Mouse (Mus musculus): ENCODE results near the gene Ntsr1. TPM values are rescaled to one million over a fixed set of nuclear protein-coding genes. Genes with fewer than 3 reads are reported as not detected.

Ntsr1 gene
- polyA plus RNA-seq, 1 experiment from 2014 or later = 0.04 TPM

- ATAC-seq (ENCODE audit: low FRiP score) = peak; percentile 94
- WGBS = under 1% methylated on average over 67 of the region's 67 CpGs
Observed at GRCm38 (mm10) chr2:180589123-180589831, 89.5 kb downstream of the Ntsr1 start, which contains the start of gene Ogfr. Gene Ogfr (plus strand): TSS chr2:180589245.

More at GRCm38 (mm10) chr2:180589123-180589831, 89.5 kb downstream of the Ntsr1 start, which contains the start of gene Ogfr:
- Histone ChIP-seq H3K4me3 (ENCODE audit: low read depth, low read length) (peak within 1 kb of the TSS; percentile 59), H3K4me1 (ENCODE audit: control insufficient read depth, insufficient read depth, low read length) (peaks cover 9% of the 10 kb centered on the region), H3K36me3 (ENCODE audit: control insufficient read depth, insufficient read depth, low read length) (peaks cover 23% of the 10 kb centered on the region), H3K4me2 (peak within 1 kb of the TSS; percentile 72), H3K9me3 (ENCODE audit: control insufficient read depth, low read length) (no peaks in the 10 kb centered on the region), H3K9ac (ENCODE audit: low read length) (peak within 1 kb of the TSS; percentile 71), H3K27me3 (ENCODE audit: control insufficient read depth, insufficient read depth, low read length) (no peaks in the 10 kb centered on the region), H3K27ac (ENCODE audit: low read depth, low read length) (peak within 1 kb of the TSS; percentile 71)
- DNase-seq (ENCODE audit: low spot score, missing footprints) = peak; percentile 99

Other genes starting within 250 kb of the Ntsr1 start
- 443 and 494 TPM in 2 replicates for gene Rps21, start 242.6 kb upstream of the Ntsr1 start, polyA plus RNA-seq (2014; fragmentation: Nextera tagmentation; extraction: Ambion mirVana)
- gene Cables2, start 226.5 kb upstream of the Ntsr1 start, polyA plus RNA-seq (2014; fragmentation: Nextera tagmentation; extraction: Ambion mirVana) = 13.3 and 14.4 TPM in 2 replicates
- not detected in 2 replicates for gene Rbbp8nl, start 210.1 kb upstream of the Ntsr1 start, polyA plus RNA-seq (2014; fragmentation: Nextera tagmentation; extraction: Ambion mirVana)
- not detected in 2 replicates for gene Gata5, start 165.3 kb upstream of the Ntsr1 start, polyA plus RNA-seq (2014; fragmentation: Nextera tagmentation; extraction: Ambion mirVana)
- 4.9 and 5.5 TPM in 2 replicates for gene Slco4a1, start 43.7 kb upstream of the Ntsr1 start, polyA plus RNA-seq (2014; fragmentation: Nextera tagmentation; extraction: Ambion mirVana)
- gene Mrgbp, start 81.3 kb downstream of the Ntsr1 start, polyA plus RNA-seq (2014; fragmentation: Nextera tagmentation; extraction: Ambion mirVana) = 42.1 and 45.9 TPM in 2 replicates
- gene Ogfr, start 89.3 kb downstream of the Ntsr1 start, polyA plus RNA-seq (2014; fragmentation: Nextera tagmentation; extraction: Ambion mirVana) = 101 and 104 TPM in 2 replicates
- 3.0 and 3.7 TPM in 2 replicates for gene Col9a3, start 97.8 kb downstream of the Ntsr1 start, polyA plus RNA-seq (2014; fragmentation: Nextera tagmentation; extraction: Ambion mirVana)
- gene Tcfl5, start 142.7 kb downstream of the Ntsr1 start, polyA plus RNA-seq (2014; fragmentation: Nextera tagmentation; extraction: Ambion mirVana) = 0.18 and 0.23 TPM in 2 replicates
- gene Dido1, start 210.0 kb downstream of the Ntsr1 start, polyA plus RNA-seq (2014; fragmentation: Nextera tagmentation; extraction: Ambion mirVana) = 28.8 and 30.5 TPM in 2 replicates
- 63.3 and 63.4 TPM in 2 replicates for gene Gid8, start 210.1 kb downstream of the Ntsr1 start, polyA plus RNA-seq (2014; fragmentation: Nextera tagmentation; extraction: Ambion mirVana)
- gene Slc17a9, start 225.3 kb downstream of the Ntsr1 start, polyA plus RNA-seq (2014; fragmentation: Nextera tagmentation; extraction: Ambion mirVana) = 0.19 TPM in 1 of 2 replicates, not detected in the other

Measured in midbrain, embryonic 11.5 days (tissue).